Mouse (Mus musculus): ENCODE measurements around the gene Btbd2. TPM values are rescaled to one million over a fixed set of nuclear protein-coding genes. Genes with fewer than 3 reads are reported as not detected.
"Not testable (repeated sequence)": the region's sequence is repeated elsewhere in the genome, so short reads cannot be mapped to it uniquely, and the experiment has no call there.

Gene Btbd2
- total RNA-seq, 2 experiments from 2014 or later, result 91.7 to 92.7 TPM

- no peak for DNase-seq (ENCODE audit: low spot score in 2 of 2)
- intact Hi-C loops (cut with DNase I), result loop anchor here (5.0 kb wide), 1 partner anchor 38 kb away; the partner anchor contains the start of gene Btbd2
These were observed 37.2 kb downstream of the Btbd2 start for GRCm38 (mm10) chr10:80619465-80620244.

GRCm38 (mm10) chr10:80618181-80618580, 38.7 kb downstream of the Btbd2 start:
- DNase-seq (ENCODE audit: low spot score in 2 of 2), result no peak
- intact Hi-C loops (cut with DNase I), result no loop called here

GRCm38 (mm10) chr10:80614351-80614750, 42.5 kb downstream of the Btbd2 start:
- no peak for DNase-seq (ENCODE audit: low spot score in 2 of 2)
- intact Hi-C loops (cut with DNase I), result loop anchor here (5.0 kb wide), 1 partner anchor 68 kb away; no protein-coding TSS in a partner anchor

- DNase-seq (ENCODE audit: low spot score in 2 of 2), result no peak
- intact Hi-C loops (cut with DNase I), result loop anchor here (5.0 kb wide), 1 partner anchor 68 kb away; no protein-coding TSS in a partner anchor
These were observed 43.0 kb downstream of the Btbd2 start for GRCm38 (mm10) chr10:80613821-80614220.

- no peak for DNase-seq (ENCODE audit: low spot score in 2 of 2)
- intact Hi-C loops (cut with DNase I), result loop anchor here (5.0 kb wide), 1 partner anchor 70 kb away; no protein-coding TSS in a partner anchor
These were observed 45.0 kb downstream of the Btbd2 start for GRCm38 (mm10) chr10:80611905-80612304.

- intact Hi-C loops (cut with DNase I), result loop anchor here (5.0 kb wide), 1 partner anchor 71 kb away; no protein-coding TSS in a partner anchor
- no peak for DNase-seq (ENCODE audit: low spot score in 2 of 2)
These were observed 45.8 kb downstream of the Btbd2 start for GRCm38 (mm10) chr10:80611024-80611423.

- DNase-seq (ENCODE audit: low spot score in 2 of 2), result no peak
- intact Hi-C loops (cut with DNase I), result loop anchor here (5.0 kb wide), 1 partner anchor 72 kb away; no protein-coding TSS in a partner anchor
These were observed 46.6 kb downstream of the Btbd2 start for GRCm38 (mm10) chr10:80610116-80610785.

GRCm38 (mm10) chr10:80609269-80609924, 47.5 kb downstream of the Btbd2 start:
- intact Hi-C loops (cut with DNase I), result no loop called here
- no peak for DNase-seq (ENCODE audit: low spot score in 2 of 2)

- DNase-seq (ENCODE audit: low spot score in 2 of 2), result no peak
- intact Hi-C loops (cut with DNase I), result no loop called here
These were observed 48.4 kb downstream of the Btbd2 start for GRCm38 (mm10) chr10:80608435-80608834.

- no peak for DNase-seq (ENCODE audit: low spot score in 2 of 2)
- intact Hi-C loops (cut with DNase I), result no loop called here
These were observed 50.0 kb downstream of the Btbd2 start for GRCm38 (mm10) chr10:80606737-80607350.

GRCm38 (mm10) chr10:80606306-80606705, 50.6 kb downstream of the Btbd2 start:
- intact Hi-C loops (cut with DNase I), result no loop called here
- no peak for DNase-seq (ENCODE audit: low spot score in 2 of 2)

- DNase-seq (ENCODE audit: low spot score in 2 of 2); intact Hi-C loops (cut with DNase I): not testable (repeated sequence)
These were observed 51.1 kb downstream of the Btbd2 start, which contains the start of gene Gm49322 for GRCm38 (mm10) chr10:80605721-80606120. Gene Gm49322, plus strand, starts transcription at chr10:80606021.

GRCm38 (mm10) chr10:80604988-80605387, 51.9 kb downstream of the Btbd2 start:
- intact Hi-C loops (cut with DNase I), result no loop called here
- DNase-seq (ENCODE audit: low spot score in 2 of 2), result no peak

- no peak for DNase-seq (ENCODE audit: low spot score in 2 of 2)
- intact Hi-C loops (cut with DNase I), result no loop called here
These were observed 52.8 kb downstream of the Btbd2 start for GRCm38 (mm10) chr10:80604001-80604509.

GRCm38 (mm10) chr10:80603364-80603763, 53.5 kb downstream of the Btbd2 start:
- intact Hi-C loops (cut with DNase I), result no loop called here
- DNase-seq (ENCODE audit: low spot score in 2 of 2), result no peak

- intact Hi-C loops (cut with DNase I), result no loop called here
- peak; percentile 98 for DNase-seq (ENCODE audit: low spot score in 2 of 2)
These were observed 54.1 kb downstream of the Btbd2 start, which contains the start of the genes Scamp4 and Adat3 for GRCm38 (mm10) chr10:80602698-80603325. Gene Scamp4, plus strand, starts transcription at chr10:80602872. Gene Adat3, plus strand, starts transcription at chr10:80602880.

GRCm38 (mm10) chr10:80596318-80596717, 60.6 kb downstream of the Btbd2 start:
- DNase-seq (ENCODE audit: low spot score in 2 of 2), result no peak

More at GRCm38 (mm10) chr10:80596318-80596717, 60.6 kb downstream of the Btbd2 start:
- intact Hi-C loops (cut with DNase I), result no loop called here

Data from left cerebral cortex, postnatal 25 days (tissue).